Mouse (Mus musculus) cortical plate, adult 2 months (tissue): ENCODE data around the gene Pak6. TPM values are rescaled to one million over a fixed set of nuclear protein-coding genes. Genes with fewer than 3 reads are reported as not detected.
A peak's percentile ranks its signal among the peaks of the same experiment; 100 is the strongest.

ENCODE experiments used
- H3K27ac ChIP-seq: fragments of 200-500 bp; 2 replicates; pipeline ENCODE4 v1.5.1; 2012; ENCODE audit warnings: low read length, control low read depth, inconsistent platforms; ENCODE audit not compliant: insufficient read depth
- H3K4me1 ChIP-seq: fragments of 200-500 bp; 2 replicates; pipeline ENCODE4 v1.6.1; 2011; ENCODE audit warnings: low read length; ENCODE audit not compliant: control insufficient read depth, insufficient read depth
- H3K4me3 ChIP-seq: fragments of 200-500 bp; 2 replicates; pipeline ENCODE4 v1.5.1; 2011; ENCODE audit warnings: mild to moderate bottlenecking, low read length, control low read depth; ENCODE audit not compliant: insufficient read depth
- CTCF ChIP-seq: fragments of 200-500 bp; IDR thresholded peaks from 2 replicates; pipeline ENCODE4 v1.5.1; 2011; ENCODE audit warnings: mild to moderate bottlenecking, control low read depth, low read length; ENCODE audit not compliant: insufficient read depth; ENCODE audit errors: extremely low read depth
- POLR2A ChIP-seq: fragments of 200-500 bp; IDR thresholded peaks from 2 replicates; pipeline ENCODE4 v1.6.1; 2011; ENCODE audit warnings: mild to moderate bottlenecking, low read length, control low read depth; ENCODE audit not compliant: insufficient read depth; ENCODE audit errors: extremely low read depth
- polyA plus RNA-seq: library from polyadenylated mRNA; depleted of rRNA; stranded (reverse); fragments of >200 nt; gene quantifications from 2 replicates; pipeline ENCODE4 v1.2.3, GENCODE M21; 2012

Gene Pak6
- polyA plus RNA-seq, 1 experiment, result 58.0 TPM

DNA sequence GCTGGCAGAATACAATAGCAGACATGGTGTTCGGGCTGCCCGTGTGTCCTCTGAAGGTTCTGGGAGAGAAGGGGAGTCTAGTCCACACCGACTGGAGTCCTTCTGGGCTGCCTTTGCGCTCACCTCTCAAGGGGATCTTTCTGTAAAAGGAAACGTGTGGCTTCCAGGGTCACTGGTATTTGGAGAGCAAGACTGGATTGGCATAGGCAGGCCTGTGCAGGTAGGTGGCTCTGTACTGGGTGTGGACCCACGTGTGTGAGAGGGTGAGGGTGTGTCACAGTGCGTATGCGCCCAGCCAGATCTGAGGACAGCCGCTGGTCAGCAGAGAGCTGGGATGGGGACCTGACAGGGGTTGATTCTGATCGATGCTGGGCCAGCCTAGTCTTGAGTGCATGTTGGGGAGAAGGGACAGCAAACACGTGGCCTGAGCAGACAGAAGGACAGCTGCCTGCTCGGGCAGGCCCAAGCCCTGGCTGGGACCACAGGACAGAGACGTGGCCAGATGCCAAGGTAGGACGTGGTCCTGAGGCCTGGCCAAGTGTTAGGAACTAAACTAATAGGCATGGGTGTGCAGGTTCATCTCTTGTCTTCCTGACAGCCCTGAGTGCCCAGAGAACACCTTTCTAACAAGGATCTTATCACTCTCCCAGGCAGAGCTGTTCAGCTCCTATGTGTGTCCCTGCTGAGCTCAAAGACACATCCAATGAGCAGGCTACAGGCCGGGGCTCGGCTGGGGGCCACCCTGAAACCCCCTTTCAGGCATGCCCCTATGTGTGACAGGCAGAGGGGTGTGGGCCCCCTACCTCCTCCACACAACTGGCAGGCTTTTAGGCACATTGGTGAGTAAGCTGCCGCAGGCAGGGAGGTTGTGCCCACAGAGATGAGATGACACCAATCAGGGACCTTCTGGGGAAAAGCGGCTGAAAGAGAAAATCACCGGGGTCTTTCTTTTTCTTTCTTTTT lies 982 bp downstream of the Pak6 start:
- Histone ChIP-seq H3K4me1 (peaks cover 8% of the 10 kb centered on the region; the same call in 1 of the 2 replicates), H3K27ac (no peak overlapping the region), H3K4me3 (peak overlapping the region; percentile 67)
- no peak for TF ChIP-seq POLR2A
- no peak for TF ChIP-seq CTCF

DNA sequence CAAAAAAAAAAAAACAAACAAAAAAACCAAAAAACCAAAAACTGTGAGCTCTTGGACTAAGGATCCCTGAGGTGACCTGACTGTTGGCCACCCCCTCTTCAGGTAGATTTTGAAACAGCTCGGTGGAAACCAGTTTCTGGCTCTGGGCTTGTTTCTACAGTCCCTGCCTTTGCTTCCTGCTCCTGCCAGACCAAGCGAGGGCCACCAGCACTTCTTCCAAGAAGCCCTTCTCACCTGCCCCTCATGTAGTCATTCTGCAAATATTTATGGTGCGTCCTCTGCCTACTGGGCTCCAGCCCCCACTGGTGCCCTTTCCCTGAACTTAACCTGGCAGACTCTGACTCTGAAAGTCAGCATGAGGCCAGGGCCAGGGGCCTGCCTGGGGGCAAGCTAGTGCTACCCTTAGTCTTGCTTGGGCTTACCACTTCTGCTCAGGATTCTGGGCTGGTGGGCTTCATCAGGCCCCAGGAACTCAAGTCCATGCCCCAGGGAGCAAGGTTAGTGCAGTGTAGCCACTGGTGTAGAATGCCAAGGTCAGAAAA lies 1.9 kb downstream of the Pak6 start:
- peaks cover 5% of the 10 kb centered on the region; the same call in 1 of the 2 replicates for H3K4me1 ChIP-seq
- no peak overlapping the region for H3K27ac ChIP-seq
- TF ChIP-seq CTCF (no peak), POLR2A (no peak)
- peak overlapping the region; percentile 67 for H3K4me3 ChIP-seq

DNA sequence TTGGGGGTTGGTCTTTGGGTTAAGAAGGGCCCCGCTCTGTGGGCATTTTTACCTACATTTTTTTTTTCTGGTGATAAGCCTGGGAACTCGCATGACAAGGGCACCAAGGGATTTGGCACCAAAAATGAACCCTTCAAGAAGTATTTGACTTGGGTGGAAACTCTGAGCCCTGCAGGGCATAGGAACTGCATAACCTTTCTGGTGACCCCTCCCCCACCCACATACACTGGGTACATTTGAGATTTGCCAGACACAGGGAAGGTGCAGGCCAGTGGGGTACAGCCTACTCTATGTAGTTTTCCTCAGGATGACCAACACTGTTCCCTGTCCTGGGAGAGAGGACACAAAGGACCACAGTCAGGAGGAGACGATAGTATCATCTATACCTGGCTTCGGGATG lies 2.5 kb downstream of the Pak6 start:
- Histone ChIP-seq H3K4me1 (peaks cover 5% of the 10 kb centered on the region; the same call in 1 of the 2 replicates), H3K4me3 (peak overlapping the region; percentile 67; the same call in 1 of the 2 replicates), H3K27ac (no peak overlapping the region)
- TF ChIP-seq POLR2A (no peak), CTCF (no peak)

- no peak overlapping the region for H3K4me3 ChIP-seq
- no peak overlapping the region for H3K27ac ChIP-seq
- peaks cover 5% of the 10 kb centered on the region; the same call in 1 of the 2 replicates for H3K4me1 ChIP-seq
- TF ChIP-seq POLR2A (no peak), CTCF (no peak)
Observed at GRCm38 (mm10) chr2:118667181-118667580, 4.1 kb downstream of the Pak6 start.

DNA sequence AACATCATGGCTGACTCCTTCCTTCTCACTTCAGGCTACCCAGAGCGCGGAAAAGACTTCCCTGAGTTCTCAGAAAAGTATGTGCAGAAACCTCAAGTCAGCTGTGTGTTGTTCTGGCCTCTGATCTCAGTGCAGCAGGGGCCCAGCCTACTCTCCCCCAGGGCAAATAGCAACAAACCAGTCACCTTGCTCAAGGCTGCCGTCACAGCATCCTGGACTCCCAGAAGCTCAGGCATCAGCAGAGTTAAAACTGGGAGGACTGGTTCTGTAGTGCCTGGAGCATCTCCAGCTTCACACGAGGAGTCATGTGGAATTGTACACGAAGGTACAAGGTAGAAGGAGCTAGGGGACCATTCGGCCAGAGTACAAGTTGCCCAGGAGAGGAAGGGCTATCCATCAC lies 6.1 kb downstream of the Pak6 start:
- no peak overlapping the region for H3K27ac ChIP-seq
- H3K4me3 ChIP-seq, result no peak overlapping the region
- H3K4me1 ChIP-seq, result peaks cover 5% of the 10 kb centered on the region; the same call in 1 of the 2 replicates
- TF ChIP-seq POLR2A (no peak), CTCF (no peak)

DNA sequence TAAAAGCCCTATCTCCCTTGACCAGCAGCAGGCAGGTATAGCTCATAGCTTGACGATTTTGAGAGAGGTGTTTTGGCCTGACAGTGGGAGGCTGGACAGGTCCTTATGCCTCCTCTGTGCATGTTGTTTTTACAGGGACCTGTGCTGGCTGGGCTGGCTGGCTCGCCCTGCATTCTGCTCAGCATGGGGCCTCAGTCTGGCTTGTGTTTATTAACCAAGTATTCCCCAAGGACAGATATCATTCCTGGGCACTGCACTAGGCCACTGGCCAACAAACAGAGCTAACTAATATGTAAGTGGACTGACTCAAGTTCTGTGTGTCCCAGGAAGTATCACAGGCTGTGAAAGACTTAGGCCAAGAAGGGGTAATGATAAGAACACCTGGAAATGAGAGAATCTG lies 6.7 kb downstream of the Pak6 start:
- no peak overlapping the region for H3K27ac ChIP-seq
- H3K4me3 ChIP-seq, result no peak overlapping the region
- H3K4me1 ChIP-seq, result peaks cover 5% of the 10 kb centered on the region; the same call in 1 of the 2 replicates
- TF ChIP-seq CTCF (no peak), POLR2A (no peak)

DNA sequence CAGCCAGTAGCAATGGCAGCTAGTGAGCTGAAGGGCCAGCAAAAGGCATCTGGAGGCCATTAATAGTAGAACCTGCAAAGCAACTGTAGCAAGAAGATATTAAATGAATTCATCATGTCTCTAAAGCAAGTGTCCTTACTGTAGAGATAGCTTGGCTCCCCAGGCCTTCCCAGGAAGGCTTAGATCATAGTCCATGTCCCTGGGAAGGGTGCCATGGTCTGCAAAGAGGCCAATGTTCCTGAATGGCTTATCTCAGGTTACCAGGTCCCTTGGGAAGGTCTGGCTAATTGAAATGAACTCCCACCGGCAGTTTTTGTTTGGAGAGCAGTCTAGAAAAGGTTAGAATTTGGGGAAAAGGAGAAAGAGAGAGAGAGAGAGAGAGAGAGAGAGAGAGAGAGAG lies 8.6 kb downstream of the Pak6 start:
- H3K4me1 ChIP-seq, result no peaks in the 10 kb centered on the region; the same call in 1 of the 2 replicates
- H3K4me3 ChIP-seq, result no peak overlapping the region
- no peak overlapping the region for H3K27ac ChIP-seq
- TF ChIP-seq CTCF (no peak), POLR2A (no peak)

- Histone ChIP-seq H3K4me3 (no peak overlapping the region), H3K4me1 (peaks cover 1% of the 10 kb centered on the region; the same call in 1 of the 2 replicates), H3K27ac (no peak overlapping the region)
- TF ChIP-seq POLR2A, result no peak
- TF ChIP-seq CTCF, result no peak
Observed at GRCm38 (mm10) chr2:118673686-118674465, 10.8 kb downstream of the Pak6 start.

GRCm38 (mm10) chr2:118674500-118674899 lies 11.4 kb downstream of the Pak6 start:
- no peak overlapping the region for H3K27ac ChIP-seq
- no peak overlapping the region for H3K4me3 ChIP-seq
- TF ChIP-seq POLR2A (no peak), CTCF (no peak)
- peaks cover 1% of the 10 kb centered on the region; the same call in 1 of the 2 replicates for H3K4me1 ChIP-seq
